Mouse (Mus musculus) myocyte (in vitro differentiated cells): ENCODE measurements at regions not wholly inside any gene's neighbourhood (a gene's known extent, or its start where the extent isn't known, plus 50 kb on each side); places are given as distances from the start of the nearest gene placed in this dataset.

Experiments used
- H3K27me3 ChIP-seq: one replicate; pipeline ENCODE4 v1.6.1; 2011; ENCODE audit not compliant: control insufficient read depth, insufficient read depth, insufficient read length
- H3K36me3 ChIP-seq: one replicate; pipeline ENCODE4 v1.6.1; 2011; ENCODE audit not compliant: control insufficient read depth, insufficient read depth
- H3K4me2 ChIP-seq: one replicate; pipeline ENCODE4 v1.6.1; 2011; ENCODE audit warnings: low read depth, control low read depth
- H3K4me3 ChIP-seq: one replicate; pipeline ENCODE4 v1.5.1; 2011; ENCODE audit warnings: mild to moderate bottlenecking, control low read depth, moderate library complexity
- H3K79me2 ChIP-seq: one replicate; pipeline ENCODE4 v1.6.1; 2011; ENCODE audit not compliant: control insufficient read depth, insufficient read depth
- H3ac ChIP-seq: one replicate; pipeline ENCODE4 v1.6.1; 2011; ENCODE audit not compliant: control insufficient read depth, insufficient read length
- CEBPB ChIP-seq: IDR thresholded peaks from 2 replicates; pipeline ENCODE4 v1.6.1; 2011; ENCODE audit warnings: mild to moderate bottlenecking, moderate library complexity; ENCODE audit not compliant: poor library complexity, insufficient read depth, severe bottlenecking
- E2F4 ChIP-seq: IDR thresholded peaks from one replicate; pipeline ENCODE4 v1.6.1; 2011; ENCODE audit warnings: mild to moderate bottlenecking, control low read depth, moderate library complexity; ENCODE audit not compliant: insufficient read depth
- MAX ChIP-seq: IDR thresholded peaks from one replicate; pipeline ENCODE4 v1.6.1; 2011; ENCODE audit warnings: low read depth, mild to moderate bottlenecking, control low read depth
- MYOD1 ChIP-seq, 3 experiments: IDR thresholded peaks; one replicate each; pipeline ENCODE4 v1.6.1; 2011; ENCODE audit warnings: control low read depth in 2 of 3, low read depth in 2 of 3, mild to moderate bottlenecking in 2 of 3, moderate library complexity in 1 of 3; ENCODE audit not compliant: insufficient read length in 2 of 3, control insufficient read depth in 1 of 3
- MYOG ChIP-seq, 3 experiments: IDR thresholded peaks; one replicate each; pipeline ENCODE4 v1.6.1; 2011; ENCODE audit warnings: control low read depth in 2 of 3, low read depth in 2 of 3, mild to moderate bottlenecking in 2 of 3; ENCODE audit not compliant: insufficient read length in 2 of 3, control insufficient read depth in 1 of 3, insufficient read depth in 1 of 3
- POLR2A ChIP-seq: IDR thresholded peaks from one replicate; pipeline ENCODE4 v1.6.1; 2011; ENCODE audit warnings: low read depth, mild to moderate bottlenecking, control low read depth, moderate library complexity; ENCODE audit not compliant: insufficient read length
- POLR2AphosphoS2 ChIP-seq: IDR thresholded peaks from one replicate; pipeline ENCODE4 v1.6.1; 2011; ENCODE audit warnings: low read depth, control low read depth; ENCODE audit not compliant: insufficient read length
- REST ChIP-seq: IDR thresholded peaks from one replicate; pipeline ENCODE4 v1.6.1; 2011; ENCODE audit warnings: mild to moderate bottlenecking, control low read depth, moderate library complexity; ENCODE audit not compliant: insufficient read depth, insufficient read length
- SRF ChIP-seq: IDR thresholded peaks from one replicate; pipeline ENCODE4 v1.6.1; 2011; ENCODE audit warnings: low read depth; ENCODE audit not compliant: control insufficient read depth, insufficient read length
- TCF12 ChIP-seq: IDR thresholded peaks from one replicate; pipeline ENCODE4 v1.6.1; 2011; ENCODE audit warnings: mild to moderate bottlenecking, control low read depth; ENCODE audit not compliant: poor library complexity, insufficient read depth, severe bottlenecking
- TCF3 ChIP-seq: IDR thresholded peaks from one replicate; pipeline ENCODE4 v1.6.1; 2011; ENCODE audit warnings: low read depth, control low read depth; ENCODE audit not compliant: insufficient read length
- USF1 ChIP-seq: IDR thresholded peaks from one replicate; pipeline ENCODE4 v1.6.1; 2011; ENCODE audit warnings: low read depth, mild to moderate bottlenecking, control low read depth, moderate library complexity

- TF ChIP-seq SRF, result no peak
- TF ChIP-seq MYOG (IDR thresholded peaks at IDR 0.05; ENCODE audit: control insufficient read depth in 1 of 3, insufficient read depth in 1 of 3, insufficient read length in 2 of 3, low read depth in 2 of 3), result no peak
- TF ChIP-seq REST, result no peak
- no peak for TF ChIP-seq MAX
- no peak for TF ChIP-seq USF1
- no peak for TF ChIP-seq MYOD1 (IDR thresholded peaks at IDR 0.05; ENCODE audit: control insufficient read depth in 1 of 3, insufficient read length in 2 of 3, low read depth in 2 of 3)
- TF ChIP-seq POLR2A, result no peak
- TF ChIP-seq TCF12, result no peak
- no peak for TF ChIP-seq CEBPB
- no peak for TF ChIP-seq TCF3
- TF ChIP-seq POLR2AphosphoS2, result no peak
- no peak for TF ChIP-seq E2F4
- H3ac ChIP-seq, result no peak overlapping the region
- H3K4me3 ChIP-seq, result no peak overlapping the region
- no peaks in the 10 kb centered on the region for H3K36me3 ChIP-seq
- no peak overlapping the region for H3K4me2 ChIP-seq
- no peaks in the 10 kb centered on the region for H3K79me2 ChIP-seq
- H3K27me3 ChIP-seq, result no peaks in the 10 kb centered on the region
Observed at GRCm38 (mm10) chr13:84066211-84066959, 155.7 kb upstream of the Tmem161b start.

- TF ChIP-seq TCF12, result no peak
- TF ChIP-seq SRF, result no peak
- TF ChIP-seq CEBPB, result no peak
- Histone ChIP-seq H3K4me2 (no peak overlapping the region), H3K36me3 (no peaks in the 10 kb centered on the region), H3K79me2 (no peaks in the 10 kb centered on the region), H3K27me3 (no peaks in the 10 kb centered on the region), H3K4me3 (no peak overlapping the region), H3ac (no peak overlapping the region)
Observed at GRCm38 (mm10) chr13:84066960-84067665, 155.0 kb upstream of the Tmem161b start.

GRCm38 (mm10) chr13:84068365-84068764, 153.7 kb upstream of the Tmem161b start:
- no peak overlapping the region for H3K4me2 ChIP-seq
- H3ac ChIP-seq, result no peak overlapping the region
- no peaks in the 10 kb centered on the region for H3K27me3 ChIP-seq
- TF ChIP-seq CEBPB, result no peak
- no peak for TF ChIP-seq TCF12
- TF ChIP-seq MYOD1 (IDR thresholded peaks at IDR 0.05; ENCODE audit: control insufficient read depth in 1 of 3, insufficient read length in 2 of 3, low read depth in 2 of 3), result no peak
- H3K36me3 ChIP-seq, result no peaks in the 10 kb centered on the region
- H3K4me3 ChIP-seq, result no peak overlapping the region
- no peaks in the 10 kb centered on the region for H3K79me2 ChIP-seq
